Mouse (Mus musculus) kidney, adult 2 months (tissue): ENCODE data around the gene Top3b. TPM values are rescaled to one million over a fixed set of nuclear protein-coding genes. Genes with fewer than 3 reads are reported as not detected.

Source experiments
- DNase-seq: peaks from one replicate; pipeline ENCODE4 v3.0.0; 2021
- H3K27ac ChIP-seq: fragments of 200-500 bp; 2 replicates; pipeline ENCODE4 v1.5.1; 2012; ENCODE audit warnings: low read depth, low read length, control low read depth, inconsistent platforms; ENCODE audit not compliant: insufficient read depth
- H3K27me3 ChIP-seq: fragments of 200-500 bp; replicated peaks from 2 replicates; pipeline ENCODE4 v1.6.1; 2012; ENCODE audit warnings: mild to moderate bottlenecking, moderate library complexity, low read length, inconsistent platforms; ENCODE audit not compliant: control insufficient read depth, insufficient read depth
- H3K36me3 ChIP-seq: fragments of 200-500 bp; 2 replicates; pipeline ENCODE4 v1.6.1; 2012; ENCODE audit warnings: mild to moderate bottlenecking, moderate library complexity, low read length, inconsistent platforms; ENCODE audit not compliant: control insufficient read depth, insufficient read depth
- H3K4me1 ChIP-seq: fragments of 200-500 bp; 2 replicates; pipeline ENCODE4 v1.6.1; 2011; ENCODE audit warnings: low read length; ENCODE audit not compliant: control insufficient read depth, insufficient read depth
- H3K4me3 ChIP-seq: fragments of 200-500 bp; 2 replicates; pipeline ENCODE4 v1.5.1; 2011; ENCODE audit warnings: mild to moderate bottlenecking, low read depth, low read length, control low read depth; ENCODE audit not compliant: insufficient read depth
- CTCF ChIP-seq: fragments of 200-500 bp; conservative IDR thresholded peaks from 2 replicates; pipeline ENCODE4 v1.5.1; 2011; ENCODE audit warnings: low read depth, mild to moderate bottlenecking, control low read depth, low read length, moderate library complexity, mixed read lengths; ENCODE audit not compliant: insufficient read depth, insufficient read length
- POLR2A ChIP-seq: fragments of 200-500 bp; IDR thresholded peaks from one replicate; pipeline ENCODE4 v1.6.1; 2011; ENCODE audit warnings: low read depth, low read length, control low read depth
- WGBS: fragments of 180-500 bp; shearing (Covaris S2); methylation state at CpG from one replicate; pipeline ENCODE4 v1.1.7; 2018; 5-methylcytosine and 5-hydroxymethylcytosine counted together
- polyA plus RNA-seq: library from polyadenylated mRNA; depleted of rRNA; stranded (reverse); fragments of >200 nt; gene quantifications from 2 replicates; pipeline ENCODE4 v1.2.3, GENCODE M21; 2012

The Top3b gene
- polyA plus RNA-seq, 1 experiment = 93.6 TPM

DNA sequence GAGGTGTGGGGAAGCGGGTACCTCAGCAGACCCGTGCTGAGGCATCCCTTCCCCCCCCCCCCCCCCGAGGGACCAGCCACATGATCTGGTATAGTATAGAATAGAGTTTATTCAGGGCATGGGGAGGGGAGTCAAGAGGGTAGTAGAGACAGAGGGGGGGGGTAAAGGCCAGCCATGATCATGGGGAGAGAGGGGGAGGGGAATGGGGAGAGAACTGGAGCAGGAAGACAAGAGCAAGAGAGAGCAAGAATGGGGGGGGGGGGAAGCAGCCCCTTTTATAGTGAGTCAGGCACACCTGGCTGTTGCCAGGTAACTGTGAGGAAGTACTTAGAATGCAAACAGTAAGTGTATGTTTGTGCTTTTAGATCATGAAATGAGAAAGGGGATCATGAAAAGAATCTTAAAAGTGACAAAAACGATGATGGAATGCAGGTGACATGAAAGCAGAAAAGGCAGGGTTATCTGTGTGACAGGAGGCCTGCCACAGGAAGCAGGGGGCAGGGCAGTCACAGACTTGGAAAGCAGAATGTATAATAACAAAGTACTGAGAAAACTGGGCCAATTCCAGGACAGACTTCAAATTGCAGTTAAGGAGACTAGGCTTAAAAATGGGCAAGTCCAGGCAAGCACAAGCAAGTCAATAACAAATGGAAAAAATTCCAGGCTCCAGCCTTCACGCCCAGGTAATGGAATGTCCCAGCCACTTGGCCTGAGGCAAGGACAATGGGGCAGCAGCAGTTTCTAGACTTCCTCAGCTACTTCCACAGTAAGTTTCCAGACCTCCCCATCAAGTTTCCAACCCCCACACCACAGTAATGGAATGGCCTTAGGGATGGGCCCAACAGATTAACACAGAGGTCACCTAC, 4.6 kb upstream of the Top3b start:
- Histone ChIP-seq H3K27me3 (no peaks in the 10 kb centered on the region), H3K4me1 (no peaks in the 10 kb centered on the region; the same call in 1 of the 2 replicates), H3K4me3 (no peak overlapping the region), H3K36me3 (no peaks in the 10 kb centered on the region), H3K27ac (peak overlapping the region; percentile 91)
- peak; percentile 89 for DNase-seq
- TF ChIP-seq CTCF = no peak
- TF ChIP-seq POLR2A = no peak
- 29% methylated on average over 5 of the region's 5 CpGs for WGBS

DNA sequence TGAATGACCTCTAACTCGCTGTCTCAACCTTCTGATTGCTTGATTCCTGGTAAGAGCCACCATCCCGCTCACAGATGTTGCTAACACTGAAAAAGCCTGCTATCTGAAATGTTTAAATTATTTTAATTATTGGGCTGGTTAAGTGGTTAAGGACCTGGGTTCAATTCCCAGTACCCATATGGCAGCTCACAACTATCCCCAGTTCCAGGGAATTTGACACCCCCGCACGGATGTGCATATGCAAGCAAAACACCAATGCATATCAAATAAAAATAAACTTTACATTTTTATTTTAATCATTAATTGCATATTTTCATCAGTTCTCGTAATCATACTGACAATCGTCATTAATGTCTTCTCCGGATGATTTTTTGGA, 307 bp upstream of the Top3b start:
- no peak for DNase-seq
- 32% methylated on average over 7 of the region's 7 CpGs for WGBS
- H3K4me3 ChIP-seq = peak overlapping the region; percentile 79
- H3K27me3 ChIP-seq = no peaks in the 10 kb centered on the region
- H3K27ac ChIP-seq = peak overlapping the region; percentile 48
- no peaks in the 10 kb centered on the region; the same call in 1 of the 2 replicates for H3K4me1 ChIP-seq
- no peak for TF ChIP-seq POLR2A
- H3K36me3 ChIP-seq = peaks cover 1% of the 10 kb centered on the region; the same call in 1 of the 2 replicates

DNA sequence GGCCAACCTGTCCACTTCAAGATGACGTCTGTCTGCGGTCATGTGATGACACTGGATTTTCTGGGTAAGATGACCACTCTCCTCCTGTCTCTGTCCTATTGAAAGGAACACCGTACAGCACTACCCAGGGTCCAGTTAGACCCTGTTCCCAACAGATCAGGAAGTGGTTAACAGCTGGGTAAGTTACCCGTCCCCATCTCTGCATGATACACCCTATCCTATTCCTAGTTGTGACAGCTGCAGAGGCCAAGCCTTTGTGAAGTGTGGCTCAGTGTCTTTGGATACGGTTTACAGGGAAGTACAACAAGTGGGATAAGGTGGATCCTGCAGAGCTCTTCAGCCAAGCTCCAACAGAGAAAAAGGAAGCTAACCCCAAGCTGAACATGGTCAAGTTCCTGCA, 8.5 kb downstream of the Top3b start:
- TF ChIP-seq CTCF = no peak
- no peak for TF ChIP-seq POLR2A
- Histone ChIP-seq H3K4me1 (no peaks in the 10 kb centered on the region), H3K27me3 (no peaks in the 10 kb centered on the region), H3K4me3 (no peak overlapping the region), H3K36me3 (peaks cover 16% of the 10 kb centered on the region), H3K27ac (no peak overlapping the region)
- no peak for DNase-seq
- 89% methylated on average over 5 of the region's 5 CpGs for WGBS

- peak; percentile 43 for DNase-seq
- TF ChIP-seq CTCF = no peak
- TF ChIP-seq POLR2A = no peak
- H3K4me1 ChIP-seq = no peaks in the 10 kb centered on the region; the same call in 1 of the 2 replicates
- H3K4me3 ChIP-seq = no peak overlapping the region
- peaks cover 9% of the 10 kb centered on the region for H3K36me3 ChIP-seq
- H3K27ac ChIP-seq = no peak overlapping the region
- H3K27me3 ChIP-seq = no peaks in the 10 kb centered on the region
- 86% methylated on average over 1 of the region's 1 CpGs for WGBS
These were observed 17.8 kb downstream of the Top3b start for GRCm38 (mm10) chr16:16888341-16888740.

- H3K27me3 ChIP-seq = no peaks in the 10 kb centered on the region
- 94% methylated on average over 7 of the region's 7 CpGs for WGBS
- no peaks in the 10 kb centered on the region; the same call in 1 of the 2 replicates for H3K4me1 ChIP-seq
- no peak overlapping the region for H3K27ac ChIP-seq
- peaks cover 6% of the 10 kb centered on the region for H3K36me3 ChIP-seq
- no peak overlapping the region for H3K4me3 ChIP-seq
- TF ChIP-seq CTCF (no peak), POLR2A (no peak)
- no peak for DNase-seq
These were observed 21.8 kb downstream of the Top3b start for GRCm38 (mm10) chr16:16892366-16892765.

- Histone ChIP-seq H3K27ac (no peak overlapping the region), H3K27me3 (no peaks in the 10 kb centered on the region), H3K4me1 (no peaks in the 10 kb centered on the region), H3K36me3 (no peaks in the 10 kb centered on the region), H3K4me3 (no peak overlapping the region)
- DNase-seq = no peak
- WGBS = 18% methylated on average over 4 of the region's 4 CpGs
- TF ChIP-seq POLR2A (no peak), CTCF (no peak)
These were observed 25.5 kb downstream of the Top3b start for GRCm38 (mm10) chr16:16896015-16896381.

GRCm38 (mm10) chr16:16896382-16897055, 26.0 kb downstream of the Top3b start, which contains the start of gene Ppm1f:
Gene Ppm1f, plus strand, starts transcription at chr16:16896469.
- no peaks in the 10 kb centered on the region for H3K36me3 ChIP-seq
- under 1% methylated on average over 29 of the region's 29 CpGs for WGBS
- peak; percentile 68 for TF ChIP-seq POLR2A
- peak; percentile 89 for TF ChIP-seq CTCF
- peak within 1 kb of the TSS; percentile 40 for H3K27ac ChIP-seq
- peak within 1 kb of the TSS; percentile 76 for H3K4me3 ChIP-seq
- H3K4me1 ChIP-seq = no peaks in the 10 kb centered on the region
- H3K27me3 ChIP-seq = no peaks in the 10 kb centered on the region
- peak; percentile 97 for DNase-seq
